Mouse (Mus musculus) heart, adult 2 months (tissue): ENCODE data around the gene Soat1.

ENCODE experiments used
- CTCF ChIP-seq: fragments of 200-600 bp; IDR thresholded peaks from 2 replicates; pipeline ENCODE4 v1.8.1; 2022; ENCODE audit warnings: antibody characterized with exemption, mild to moderate bottlenecking, moderate library complexity
- POLR2A ChIP-seq: fragments of 200-500 bp; IDR thresholded peaks from 2 replicates; pipeline ENCODE4 v1.6.1; 2011; ENCODE audit warnings: mild to moderate bottlenecking, low read depth, low read length, control low read depth; ENCODE audit not compliant: insufficient read depth

DNA sequence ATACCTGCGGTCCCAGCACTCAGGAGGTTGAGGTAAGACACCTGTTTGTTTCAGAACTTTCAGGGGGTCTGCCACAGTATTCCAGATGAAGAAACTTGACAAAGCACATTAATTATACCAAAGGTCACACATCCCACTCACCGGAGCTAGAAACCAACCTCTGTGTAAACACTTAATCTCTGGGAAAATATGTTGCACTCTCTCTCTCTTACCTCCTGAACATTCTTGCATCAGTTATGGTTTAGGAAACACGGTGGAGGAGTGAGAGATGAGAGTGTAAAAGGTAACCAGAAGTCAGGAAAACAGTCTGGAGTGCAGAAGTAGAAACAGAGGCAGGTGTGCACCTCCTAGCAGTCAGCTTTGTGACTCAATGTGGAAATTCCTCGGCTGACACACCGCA is 13.9 kb upstream of the Soat1 start:
- TF ChIP-seq POLR2A (no peak), CTCF (no peak)
